ENCODE assay signal across 12 mouse cellular contexts in the genomic region with DNA sequence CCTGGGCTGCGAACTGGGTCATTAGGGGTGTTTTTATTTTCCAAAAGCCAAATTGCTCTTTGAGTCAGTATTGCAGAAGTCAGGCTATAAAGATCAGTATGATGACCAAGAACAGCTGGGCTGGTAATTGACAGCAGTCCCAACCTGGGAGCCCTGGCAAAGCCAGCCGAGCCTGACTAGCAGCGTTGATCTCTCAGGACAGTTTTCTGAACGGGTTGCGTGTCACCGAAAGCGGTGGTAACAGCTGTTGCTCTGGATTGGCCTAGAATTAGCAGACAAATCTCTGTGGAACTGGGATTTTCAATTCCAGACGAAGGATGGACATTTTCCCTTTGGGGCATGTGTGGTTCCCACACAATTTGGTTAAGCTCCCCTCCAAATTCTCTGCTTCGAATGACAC.
DNase-seq lines count a peak whose midpoint lies in the region; ATAC-seq lines count a peak whose summit lies in the region.
"Had no signal": no experiment of that assay in that cellular context is flagged by ENCODE, and none has a peak within 500 bp of the region (broad histone marks: within the 10 kb centered on the region; RNA-seq: fewer than 3 reads in every experiment).

No protein-coding gene starts in this region.

- no peaks in the 10 kb centered on the region for H3K27me3 ChIP-seq in hindbrain, embryonic 15.5 days
- H3K27me3 ChIP-seq in hindbrain, embryonic 10.5 days (ENCODE audit: insufficient read depth, poor library complexity, severe bottlenecking) = peaks cover 9% of the 10 kb centered on the region; the same call in 1 of the 2 replicates
- H3K27me3 ChIP-seq in embryonic facial prominence, embryonic 10.5 days (replicated peaks; ENCODE audit: low read depth, poor library complexity, severe bottlenecking) = no peaks in the 10 kb centered on the region
- no peaks in the 10 kb centered on the region for H3K27me3 ChIP-seq in neural tube, embryonic 14.5 days (ENCODE audit: control insufficient read depth, insufficient read depth, low read length)
- H3K27me3 ChIP-seq in liver, embryonic 12.5 days (replicated peaks) = peaks cover 4% of the 10 kb centered on the region; the same call in 1 of the 2 replicates

- no peaks in the 10 kb centered on the region for H3K9me3 ChIP-seq in hindbrain, embryonic 15.5 days
- H3K9me3 ChIP-seq in hindbrain, embryonic 10.5 days = no peaks in the 10 kb centered on the region
- no peaks in the 10 kb centered on the region for H3K9me3 ChIP-seq in embryonic facial prominence, embryonic 10.5 days
- H3K9me3 ChIP-seq in neural tube, embryonic 14.5 days (ENCODE audit: control insufficient read depth, low read length) = no peaks in the 10 kb centered on the region
- no peaks in the 10 kb centered on the region for H3K9me3 ChIP-seq in liver, embryonic 12.5 days (replicated peaks)

- no peak overlapping the region for H3K4me2 ChIP-seq in hindbrain, embryonic 15.5 days
- peak overlapping the region; percentile 11; the same call in 1 of the 2 replicates for H3K4me2 ChIP-seq in neural tube, embryonic 14.5 days (ENCODE audit: low read depth, low read length)
- no peak overlapping the region for H3K4me2 ChIP-seq in liver, embryonic 12.5 days

- 21% methylated on average over 9 of the region's 9 CpGs for WGBS in hindbrain, embryonic 15.5 days
- WGBS in hindbrain, embryonic 10.5 days = 27% methylated on average over 9 of the region's 9 CpGs
- 14% methylated on average over 9 of the region's 9 CpGs for whole genome bisulfite sequencing in embryonic facial prominence, embryonic 10.5 days
- 10% methylated on average over 9 of the region's 9 CpGs for WGBS in neural tube, embryonic 14.5 days
- WGBS in liver, embryonic 12.5 days (ENCODE audit: insufficient replicate concordance) = 51% methylated on average over 9 of the region's 9 CpGs

- intact Hi-C loops in gastrocnemius, postnatal 36 days (cut with DNase I) = no loop called here

- H3K36me3 ChIP-seq in hindbrain, embryonic 15.5 days = no peaks in the 10 kb centered on the region
- H3K36me3 ChIP-seq in hindbrain, embryonic 10.5 days = no peaks in the 10 kb centered on the region
- H3K36me3 ChIP-seq in embryonic facial prominence, embryonic 10.5 days (replicated peaks) = no peaks in the 10 kb centered on the region
- H3K36me3 ChIP-seq in neural tube, embryonic 14.5 days (ENCODE audit: control insufficient read depth, insufficient read depth, low read length) = no peaks in the 10 kb centered on the region
- H3K36me3 ChIP-seq in liver, embryonic 12.5 days = no peaks in the 10 kb centered on the region

- H3K9ac ChIP-seq in hindbrain, embryonic 15.5 days = no peak overlapping the region
- no peak overlapping the region for H3K9ac ChIP-seq in neural tube, embryonic 14.5 days (replicated peaks; ENCODE audit: low read depth, low read length)
- no peak overlapping the region for H3K9ac ChIP-seq in liver, embryonic 12.5 days

- no peak for DNase-seq in hindbrain, embryonic 10.5 days (ENCODE audit: low spot score)
- peak; percentile 42 for DNase-seq in embryonic facial prominence, embryonic 10.5 days (ENCODE audit: low spot score)
- peak; percentile 29 to 56 for DNase-seq in gastrocnemius, postnatal 36 days
- DNase-seq in kidney, adult 9 months = no peak
- DNase-seq in cerebellum, adult 11 months = no peak
- DNase-seq: cerebellum, postnatal 25 days; kidney, postnatal 14 days; liver had no signal

- H3K4me3 ChIP-seq in hindbrain, embryonic 15.5 days = no peak overlapping the region
- no peak overlapping the region for H3K4me3 ChIP-seq in hindbrain, embryonic 10.5 days
- no peak overlapping the region for H3K4me3 ChIP-seq in embryonic facial prominence, embryonic 10.5 days
- H3K4me3 ChIP-seq in neural tube, embryonic 14.5 days (ENCODE audit: low read depth, low read length) = no peak overlapping the region
- H3K4me3 ChIP-seq in liver, embryonic 12.5 days = no peak overlapping the region

- peaks cover 29% of the 10 kb centered on the region for H3K4me1 ChIP-seq in hindbrain, embryonic 15.5 days (replicated peaks)
- peaks cover 34% of the 10 kb centered on the region for H3K4me1 ChIP-seq in hindbrain, embryonic 10.5 days (replicated peaks)
- peaks cover 55% of the 10 kb centered on the region for H3K4me1 ChIP-seq in embryonic facial prominence, embryonic 10.5 days
- H3K4me1 ChIP-seq in neural tube, embryonic 14.5 days (ENCODE audit: control insufficient read depth, insufficient read depth, low read length) = peaks cover 9% of the 10 kb centered on the region
- H3K4me1 ChIP-seq in liver, embryonic 12.5 days = no peaks in the 10 kb centered on the region

- H3K27ac ChIP-seq in hindbrain, embryonic 15.5 days (replicated peaks) = 0 out of 2 replicates have a peak overlapping the region, but pooled peaks have one; percentile 12
- H3K27ac ChIP-seq in hindbrain, embryonic 10.5 days = no peak overlapping the region
- no peak overlapping the region for H3K27ac ChIP-seq in embryonic facial prominence, embryonic 10.5 days (replicated peaks)
- H3K27ac ChIP-seq in neural tube, embryonic 14.5 days (ENCODE audit: low read depth, low read length) = 0 out of 2 replicates have a peak overlapping the region, but pooled peaks have one; percentile 22
- no peak overlapping the region for H3K27ac ChIP-seq in liver, embryonic 12.5 days

- ATAC-seq in hindbrain, embryonic 15.5 days (ENCODE audit: low FRiP score, low read depth) = no peak
- peak; percentile 23; the same call in 1 of the 2 replicates for ATAC-seq in neural tube, embryonic 14.5 days (ENCODE audit: low read depth)
- no peak for ATAC-seq in liver, embryonic 12.5 days
- ATAC-seq: CD4-positive, CD25-positive, alpha-beta regulatory T cell, adult 4 months had no signal

Comparison
In these comparisons a context has a peak if more than half of its experiments do, and no peak if none do; other contexts are left out.
1. H3K27ac ChIP-seq: peak in hindbrain, embryonic 15.5 days (single experiment) and neural tube, embryonic 14.5 days (single experiment); none in hindbrain, embryonic 10.5 days (single experiment), embryonic facial prominence, embryonic 10.5 days (single experiment) and liver, embryonic 12.5 days (single experiment).
2. DNase-seq: peak in embryonic facial prominence, embryonic 10.5 days (single experiment) and gastrocnemius, postnatal 36 days (2 of 2); none in hindbrain, embryonic 10.5 days (single experiment), kidney, adult 9 months (single experiment) and cerebellum, adult 11 months (single experiment).